Mouse (Mus musculus) liver, embryonic 15.5 days (tissue): Measurements from ENCODE around the gene Pigk. TPM values are rescaled to one million over a fixed set of nuclear protein-coding genes. Genes with fewer than 3 reads are reported as not detected.
"Not testable (repeated sequence)": the region's sequence is repeated elsewhere in the genome, so short reads cannot be mapped to it uniquely, and the experiment has no call there.

ENCODE experiments used
- ATAC-seq: fragments of 200-750 bp; cut with Nextera tagmentation; 2 replicates; pipeline ENCODE4 v1.8.0; 2017; ENCODE audit warnings: moderate number of reproducible peaks, mild to moderate bottlenecking, moderate library complexity; ENCODE audit not compliant: insufficient read depth
- H3K27ac ChIP-seq: fragments of 300-500 bp; sonication (generic); replicated peaks from 2 replicates; pipeline ENCODE4 v1.5.1; 2015; ENCODE audit warnings: mild to moderate bottlenecking, inconsistent platforms
- H3K27me3 ChIP-seq: fragments of 300-500 bp; sonication (generic); 2 replicates; pipeline ENCODE4 v1.6.1; 2015; ENCODE audit warnings: mild to moderate bottlenecking, inconsistent platforms
- H3K36me3 ChIP-seq: fragments of 300-500 bp; sonication (generic); replicated peaks from 2 replicates; pipeline ENCODE4 v1.6.1; 2015; ENCODE audit warnings: moderate library complexity, mild to moderate bottlenecking, inconsistent platforms
- H3K4me1 ChIP-seq: fragments of 300-500 bp; sonication (generic); replicated peaks from 2 replicates; pipeline ENCODE4 v1.6.1; 2015; ENCODE audit warnings: inconsistent platforms
- H3K4me2 ChIP-seq: fragments of 300-500 bp; sonication (generic); 2 replicates; pipeline ENCODE4 v1.6.1; 2015; ENCODE audit warnings: moderate library complexity, mild to moderate bottlenecking, inconsistent platforms
- H3K4me3 ChIP-seq: fragments of 300-500 bp; sonication (generic); replicated peaks from 2 replicates; pipeline ENCODE4 v1.5.1; 2015; ENCODE audit warnings: mild to moderate bottlenecking, inconsistent platforms
- H3K9ac ChIP-seq: fragments of 300-500 bp; sonication (generic); 2 replicates; pipeline ENCODE4 v1.6.1; 2015; ENCODE audit warnings: moderate library complexity, mild to moderate bottlenecking, inconsistent platforms
- H3K9me3 ChIP-seq: fragments of 300-500 bp; sonication (generic); replicated peaks from 2 replicates; pipeline ENCODE4 v1.6.1; 2016; ENCODE audit warnings: inconsistent platforms
- WGBS: fragments of 180-500 bp; shearing (Covaris S2); methylation state at CpG from one replicate; pipeline ENCODE4 v1.1.7; 2015; ENCODE audit warnings: mixed read lengths; ENCODE audit not compliant: insufficient replicate concordance; 5-methylcytosine and 5-hydroxymethylcytosine counted together
- polyA plus RNA-seq: library from polyadenylated mRNA; unstranded; fragments of >200 nt; fragmentation: Nextera tagmentation; extraction: Ambion mirVana; gene quantifications from 2 replicates; pipeline ENCODE4 v1.2.1, GENCODE M21; 2015

Gene Pigk
- polyA plus RNA-seq, 1 experiment from 2014 or later: 23.5 TPM

GRCm38 (mm10) chr3:152699261-152699660 is 14.6 kb upstream of the Pigk start:
- no peaks in the 10 kb centered on the region for H3K4me1 ChIP-seq
- no peaks in the 10 kb centered on the region for H3K9me3 ChIP-seq
- H3K27me3 ChIP-seq: no peaks in the 10 kb centered on the region
- H3K27ac ChIP-seq: no peak overlapping the region
- H3K9ac ChIP-seq: no peak overlapping the region
- H3K4me3 ChIP-seq: no peak overlapping the region
- no peaks in the 10 kb centered on the region for H3K36me3 ChIP-seq
- 51% methylated on average over 8 of the region's 8 CpGs for WGBS
- no peak overlapping the region for H3K4me2 ChIP-seq
- ATAC-seq: no peak

GRCm38 (mm10) chr3:152701536-152701935 is 12.4 kb upstream of the Pigk start:
- H3K4me2 ChIP-seq, H3K4me1 ChIP-seq, H3K9ac ChIP-seq, H3K27me3 ChIP-seq, H3K36me3 ChIP-seq, H3K9me3 ChIP-seq, H3K27ac ChIP-seq, H3K4me3 ChIP-seq: not testable (repeated sequence)
- 75% methylated on average over 8 of the region's 8 CpGs for WGBS
- 0 out of 2 replicates have a peak, but pooled peaks have one; percentile 49 for ATAC-seq

- H3K4me2 ChIP-seq: no peak overlapping the region
- H3K9me3 ChIP-seq: no peaks in the 10 kb centered on the region
- 37% methylated on average over 8 of the region's 8 CpGs for WGBS
- H3K27me3 ChIP-seq: no peaks in the 10 kb centered on the region; the same call in 1 of the 2 replicates
- H3K9ac ChIP-seq: no peak overlapping the region
- H3K27ac ChIP-seq: no peak overlapping the region
- ATAC-seq: no peak
- H3K36me3 ChIP-seq: no peaks in the 10 kb centered on the region
- H3K4me1 ChIP-seq: no peaks in the 10 kb centered on the region
- 0 out of 2 replicates have a peak overlapping the region, but pooled peaks have one; percentile 14 for H3K4me3 ChIP-seq
These were observed 11.5 kb upstream of the Pigk start for GRCm38 (mm10) chr3:152702274-152702843.

GRCm38 (mm10) chr3:152705826-152706225 is 8.1 kb upstream of the Pigk start:
- Histone ChIP-seq H3K9ac (no peak overlapping the region), H3K4me3 (no peak overlapping the region), H3K9me3 (no peaks in the 10 kb centered on the region), H3K4me2 (no peak overlapping the region), H3K27me3 (no peaks in the 10 kb centered on the region; the same call in 1 of the 2 replicates), H3K36me3 (no peaks in the 10 kb centered on the region), H3K4me1 (no peaks in the 10 kb centered on the region), H3K27ac (no peak overlapping the region)
- WGBS: 56% methylated on average over 5 of the region's 5 CpGs
- ATAC-seq: no peak

- ATAC-seq: no peak
- 74% methylated on average over 2 of the region's 2 CpGs for WGBS
- H3K9ac ChIP-seq: no peak overlapping the region
These were observed 7.0 kb upstream of the Pigk start for GRCm38 (mm10) chr3:152706901-152707300.

GRCm38 (mm10) chr3:152707321-152707823 is 6.5 kb upstream of the Pigk start:
- no peaks in the 10 kb centered on the region; the same call in 1 of the 2 replicates for H3K27me3 ChIP-seq
- H3K36me3 ChIP-seq: no peaks in the 10 kb centered on the region
- H3K4me3 ChIP-seq: no peak overlapping the region
- no peak overlapping the region for H3K27ac ChIP-seq
- H3K9me3 ChIP-seq: no peaks in the 10 kb centered on the region
- no peak overlapping the region for H3K4me2 ChIP-seq
- no peak overlapping the region for H3K9ac ChIP-seq
- WGBS: 63% methylated on average over 5 of the region's 5 CpGs
- ATAC-seq: no peak
- H3K4me1 ChIP-seq: no peaks in the 10 kb centered on the region

More at GRCm38 (mm10) chr3:152706901-152707300, 7.0 kb upstream of the Pigk start:
- no peaks in the 10 kb centered on the region; the same call in 1 of the 2 replicates for H3K27me3 ChIP-seq
- H3K4me3 ChIP-seq: no peak overlapping the region
- H3K4me2 ChIP-seq: no peak overlapping the region
- no peaks in the 10 kb centered on the region for H3K36me3 ChIP-seq
- H3K9me3 ChIP-seq: no peaks in the 10 kb centered on the region
- no peaks in the 10 kb centered on the region for H3K4me1 ChIP-seq
- H3K27ac ChIP-seq: no peak overlapping the region

GRCm38 (mm10) chr3:152709936-152710335 is 4.0 kb upstream of the Pigk start:
- Histone ChIP-seq H3K4me3 (no peak overlapping the region), H3K36me3 (no peaks in the 10 kb centered on the region), H3K27me3 (no peaks in the 10 kb centered on the region; the same call in 1 of the 2 replicates), H3K4me1 (peaks cover 9% of the 10 kb centered on the region), H3K4me2 (no peak overlapping the region), H3K9me3 (no peaks in the 10 kb centered on the region), H3K27ac (no peak overlapping the region), H3K9ac (no peak overlapping the region)
- ATAC-seq: no peak
- WGBS: 72% methylated on average over 3 of the region's 3 CpGs

GRCm38 (mm10) chr3:152712957-152713356 is 943 bp upstream of the Pigk start:
- peaks cover 14% of the 10 kb centered on the region for H3K4me1 ChIP-seq
- no peak overlapping the region for H3K9ac ChIP-seq
- no peak for ATAC-seq
- no peak overlapping the region for H3K4me3 ChIP-seq
- no peaks in the 10 kb centered on the region; the same call in 1 of the 2 replicates for H3K27me3 ChIP-seq
- WGBS: 53% methylated on average over 4 of the region's 4 CpGs
- no peak overlapping the region for H3K4me2 ChIP-seq
- H3K27ac ChIP-seq: no peak overlapping the region
- H3K9me3 ChIP-seq: no peaks in the 10 kb centered on the region
- no peaks in the 10 kb centered on the region for H3K36me3 ChIP-seq

GRCm38 (mm10) chr3:152721301-152721700 is 7.4 kb downstream of the Pigk start:
- Histone ChIP-seq H3K36me3 (peaks cover 12% of the 10 kb centered on the region), H3K4me2 (no peak overlapping the region), H3K27me3 (no peaks in the 10 kb centered on the region), H3K4me1 (no peaks in the 10 kb centered on the region), H3K9me3 (no peaks in the 10 kb centered on the region), H3K9ac (no peak overlapping the region), H3K4me3 (no peak overlapping the region), H3K27ac (no peak overlapping the region)
- 70% methylated on average over 6 of the region's 6 CpGs for WGBS
- ATAC-seq: no peak

GRCm38 (mm10) chr3:152722836-152723235 is 8.9 kb downstream of the Pigk start:
- H3K9ac ChIP-seq: no peak overlapping the region
- H3K27me3 ChIP-seq: no peaks in the 10 kb centered on the region
- no peak overlapping the region for H3K4me3 ChIP-seq
- ATAC-seq: no peak
- WGBS: 64% methylated on average over 3 of the region's 3 CpGs
- no peak overlapping the region for H3K27ac ChIP-seq
- H3K4me1 ChIP-seq: no peaks in the 10 kb centered on the region
- peaks cover 12% of the 10 kb centered on the region for H3K36me3 ChIP-seq
- H3K4me2 ChIP-seq: no peak overlapping the region
- no peaks in the 10 kb centered on the region for H3K9me3 ChIP-seq

- no peak for ATAC-seq
- WGBS: 75% methylated on average over 9 of the region's 9 CpGs
- Histone ChIP-seq H3K27ac (no peak overlapping the region), H3K4me2 (no peak overlapping the region), H3K9ac (no peak overlapping the region), H3K27me3 (no peaks in the 10 kb centered on the region), H3K4me3 (no peak overlapping the region), H3K4me1 (no peaks in the 10 kb centered on the region), H3K36me3 (peaks cover 9% of the 10 kb centered on the region), H3K9me3 (no peaks in the 10 kb centered on the region)
These were observed 10.5 kb downstream of the Pigk start for GRCm38 (mm10) chr3:152724446-152724845.

- no peak overlapping the region for H3K4me2 ChIP-seq
- H3K27ac ChIP-seq: no peak overlapping the region
- no peak for ATAC-seq
- H3K36me3 ChIP-seq: peaks cover 1% of the 10 kb centered on the region
- no peak overlapping the region for H3K9ac ChIP-seq
- 67% methylated on average over 6 of the region's 6 CpGs for WGBS
- no peaks in the 10 kb centered on the region for H3K27me3 ChIP-seq
- H3K4me1 ChIP-seq: no peaks in the 10 kb centered on the region
- no peak overlapping the region for H3K4me3 ChIP-seq
- H3K9me3 ChIP-seq: no peaks in the 10 kb centered on the region
These were observed 14.3 kb downstream of the Pigk start for GRCm38 (mm10) chr3:152728238-152728637.
